Mouse (Mus musculus) CH12.LX (cell line): Measurements from ENCODE around the gene Lss.

Source experiments
- CTCF ChIP-seq, 2 experiments: IDR thresholded peaks in 1 of 2; conservative IDR thresholded peaks in 1 of 2; 2 replicates each; pipeline ENCODE4 v1.5.1; 2011 to 2012; ENCODE audit warnings: low read depth in 2 of 2, low read length in 2 of 2, improper control_type of control experiment in 1 of 2, inconsistent platforms in 1 of 2, mild to moderate bottlenecking in 1 of 2, moderate library complexity in 1 of 2
- ELF1 ChIP-seq: IDR thresholded peaks from 2 replicates; pipeline ENCODE4 v1.6.1; 2014; ENCODE audit warnings: low read depth, mild to moderate bottlenecking, inconsistent platforms, low read length, improper control_type of control experiment
- ETS1 ChIP-seq: conservative IDR thresholded peaks from 2 replicates; pipeline ENCODE4 v1.6.1; 2012; ENCODE audit warnings: low read depth, mild to moderate bottlenecking, inconsistent platforms, low read length, improper control_type of control experiment, moderate library complexity
- MAX ChIP-seq: IDR thresholded peaks from 2 replicates; pipeline ENCODE4 v1.6.1; 2011; ENCODE audit warnings: low read length, improper control_type of control experiment
- POLR2AphosphoS2 ChIP-seq: IDR thresholded peaks from 2 replicates; pipeline ENCODE4 v1.6.1; 2011; ENCODE audit warnings: low read depth, low read length, improper control_type of control experiment
- SIN3A ChIP-seq: IDR thresholded peaks from 2 replicates; pipeline ENCODE4 v1.6.1; 2012; ENCODE audit warnings: low read length, improper control_type of control experiment, inconsistent platforms
- ZMIZ1 ChIP-seq: IDR thresholded peaks from 2 replicates; pipeline ENCODE4 v1.6.1; 2012; ENCODE audit warnings: low read depth, mild to moderate bottlenecking, inconsistent platforms, low read length, improper control_type of control experiment

DNA sequence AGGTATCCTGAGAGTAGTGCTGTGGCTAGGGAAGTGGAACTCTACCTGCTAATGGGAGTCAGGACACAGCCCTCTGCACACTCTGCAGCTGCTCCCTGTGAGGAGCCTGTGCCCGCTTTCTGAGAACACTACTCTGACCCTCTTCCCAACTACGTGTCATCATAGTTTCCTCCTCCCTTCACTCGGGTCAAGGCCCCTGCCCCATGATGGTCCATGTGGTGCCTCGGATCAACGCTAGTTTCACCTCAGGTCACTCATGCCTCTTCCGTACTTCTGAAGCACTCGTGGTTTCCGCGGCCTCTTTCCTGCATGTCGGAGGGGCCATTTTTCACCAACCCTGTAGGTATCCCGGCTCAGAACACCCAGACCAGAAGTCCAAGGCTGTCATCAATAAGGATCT lies 466 bp upstream of the Lss start:
- TF ChIP-seq SIN3A, result no peak; the same call in 1 of the 2 replicates
- TF ChIP-seq ZMIZ1, result no peak
- no peak for TF ChIP-seq CTCF (conservative IDR thresholded peaks at IDR 0.05 in 1 of 2, IDR thresholded peaks at IDR 0.05 in 1 of 2; ENCODE audit: low read depth in 2 of 2, low read length in 2 of 2)
- no peak for TF ChIP-seq MAX
- no peak for TF ChIP-seq POLR2AphosphoS2
- TF ChIP-seq ETS1, result no peak
- no peak for TF ChIP-seq ELF1
